Mouse (Mus musculus) liver, embryonic 14.5 days (tissue): ENCODE results near the gene Mrpl48.

ENCODE experiments used
- CTCF ChIP-seq: IDR thresholded peaks from 2 replicates; pipeline ENCODE4 v1.5.1; 2016; ENCODE audit warnings: antibody characterized with exemption, low read depth, control low read depth
- EP300 ChIP-seq: IDR thresholded peaks from 2 replicates; pipeline ENCODE4 v1.6.1; 2016; ENCODE audit warnings: antibody characterized with exemption, low read depth

- no peak for TF ChIP-seq CTCF
- no peak for TF ChIP-seq EP300
These were observed 42.3 kb upstream of the Mrpl48 start for GRCm38 (mm10) chr7:100650421-100650820.
